Mouse (Mus musculus) gastrocnemius, postnatal 25 days (tissue): ENCODE measurements around the gene Cdc42bpg. TPM values are rescaled to one million over a fixed set of nuclear protein-coding genes. Genes with fewer than 3 reads are reported as not detected.
A peak's percentile ranks its signal among the peaks of the same experiment; 100 is the strongest.

Source experiments
- DNase-seq: peaks from one replicate; pipeline ENCODE4 v3.0.0; 2022
- microRNA-seq, 2 experiments: library from miRNA; unstranded; fragments of <30 nt; microRNA quantifications; one replicate each; pipeline ENCODE4 v1.2.0; 2021; ENCODE audit warnings: borderline replicate concordance in 2 of 2
- total RNA-seq, 2 experiments: library from RNA; stranded (reverse); gene quantifications; 1 replicate in 1 of 2; 2 replicates in 1 of 2; pipeline ENCODE4 v1.2.3; 2021

The Cdc42bpg gene
- total RNA-seq, 2 experiments from 2014 or later: 4.0 to 5.1 TPM

- no peak for DNase-seq
Observed at GRCm38 (mm10) chr19:6349215-6349983, 43.1 kb downstream of the Cdc42bpg start.

GRCm38 (mm10) chr19:6351431-6352106 lies 45.3 kb downstream of the Cdc42bpg start:
- DNase-seq: no peak

- no peak for DNase-seq
Observed at GRCm38 (mm10) chr19:6352107-6352505, 45.9 kb downstream of the Cdc42bpg start.

GRCm38 (mm10) chr19:6354030-6354429 lies 47.8 kb downstream of the Cdc42bpg start:
- no peak for DNase-seq

- DNase-seq: no peak
Observed at GRCm38 (mm10) chr19:6361291-6361690, 55.0 kb downstream of the Cdc42bpg start.

GRCm38 (mm10) chr19:6363091-6363410 lies 56.8 kb downstream of the Cdc42bpg start:
- DNase-seq: no peak

GRCm38 (mm10) chr19:6363411-6364240 lies 57.4 kb downstream of the Cdc42bpg start, which contains the start of gene Sf1:
Gene Sf1, plus strand, starts transcription at chr19:6363690.
- peak; percentile 100 for DNase-seq

- DNase-seq: peak; percentile 90
Observed at GRCm38 (mm10) chr19:6364317-6364725, 58.1 kb downstream of the Cdc42bpg start.

GRCm38 (mm10) chr19:6364842-6365241 lies 58.6 kb downstream of the Cdc42bpg start:
- no peak for DNase-seq

- no peak for DNase-seq
Observed at GRCm38 (mm10) chr19:6370175-6370574, 63.9 kb downstream of the Cdc42bpg start.

GRCm38 (mm10) chr19:6372433-6372832 lies 66.2 kb downstream of the Cdc42bpg start:
- DNase-seq: no peak

- DNase-seq: no peak
Observed at GRCm38 (mm10) chr19:6373539-6374400, 67.5 kb downstream of the Cdc42bpg start.

GRCm38 (mm10) chr19:6374571-6374970 lies 68.3 kb downstream of the Cdc42bpg start:
- no peak for DNase-seq

Small RNA genes lying within 50 kb of the gene (microRNA-seq; reads per million reads assigned to microRNA genes)
- gene Mir192 (35.4 to 52.1 reads per million in 2 experiments), gene Mir194-2 (23.6 to 47.6 reads per million in 2 experiments), gene Mir6989 (0 reads per million in 2 experiments)

Other genes with a start within 250 kb of the Cdc42bpg start
- 10 to 100 TPM; 27.2 to 29.2 TPM for gene Mrpl49, start 248.7 kb upstream of the Cdc42bpg start, total RNA-seq
- gene Fau, start 248.6 kb upstream of the Cdc42bpg start, total RNA-seq: 100 to 1,000 TPM; 317 to 352 TPM
- 1 to 10 TPM; 6.8 to 7.7 TPM for gene Znhit2, start 245.3 kb upstream of the Cdc42bpg start, total RNA-seq
- 1 to 10 TPM; 4.2 to 6.9 TPM for gene Tm7sf2, start 238.1 kb upstream of the Cdc42bpg start, total RNA-seq
- gene Vps51, start 229.2 kb upstream of the Cdc42bpg start, total RNA-seq: 10 to 100 TPM; 18.0 to 19.1 TPM
- gene Tmem262, start 226.4 kb upstream of the Cdc42bpg start, total RNA-seq: not detected
- gene Gm28374, start 224.2 kb upstream of the Cdc42bpg start, total RNA-seq: not detected
- gene Zfpl1, start 221.5 kb upstream of the Cdc42bpg start, total RNA-seq: 10 to 100 TPM; 10.6 to 10.7 TPM
- under 1 TPM; 0.23 to 0.67 TPM for gene Cdca5, start 221.5 kb upstream of the Cdc42bpg start, total RNA-seq
- gene AC131692.1, start 212.0 kb upstream of the Cdc42bpg start, total RNA-seq: not detected
- not detected for gene Naaladl1, start 200.7 kb upstream of the Cdc42bpg start, total RNA-seq
- 10 to 100 TPM in 1 of 2 experiments, 1 to 10 TPM in 1; 8.8 to 10.3 TPM for gene Sac3d1, start 187.8 kb upstream of the Cdc42bpg start, total RNA-seq
- gene Snx15, start 178.2 kb upstream of the Cdc42bpg start, total RNA-seq: 10 to 100 TPM in 1 of 2 experiments, 1 to 10 TPM in 1; 8.7 to 12.4 TPM
- under 1 TPM; 0.19 to 0.72 TPM for gene Batf2, start 165.5 kb upstream of the Cdc42bpg start, total RNA-seq
- gene Arl2, start 164.9 kb upstream of the Cdc42bpg start, total RNA-seq: 10 to 100 TPM; 53.8 to 59.2 TPM
- not detected for gene Majin, start 122.1 kb upstream of the Cdc42bpg start, total RNA-seq
- not detected for gene Gpha2, start 80.1 kb upstream of the Cdc42bpg start, total RNA-seq
- 10 to 100 TPM; 28.8 to 32.5 TPM for gene Ppp2r5b, start 70.6 kb upstream of the Cdc42bpg start, total RNA-seq
- 10 to 100 TPM; 15.3 to 16.7 TPM for gene Atg2a, start 64.8 kb upstream of the Cdc42bpg start, total RNA-seq
- 10 to 100 TPM; 33.1 to 34.3 TPM for gene Ehd1, start 29.7 kb upstream of the Cdc42bpg start, total RNA-seq
- gene Men1, start 28.5 kb downstream of the Cdc42bpg start, total RNA-seq: 1 to 10 TPM; 5.0 to 7.0 TPM
- gene Map4k2, start 34.7 kb downstream of the Cdc42bpg start, total RNA-seq: 10 to 100 TPM in 1 of 2 experiments, 1 to 10 TPM in 1; 9.2 to 14.6 TPM
- 10 to 100 TPM; 65.5 to 75.2 TPM for gene Sf1, start 57.2 kb downstream of the Cdc42bpg start, total RNA-seq
- gene Pygm, start 77.9 kb downstream of the Cdc42bpg start, total RNA-seq: 1,000 to 10,000 TPM; 5,552 to 6,904 TPM
- gene Rasgrp2, start 92.9 kb downstream of the Cdc42bpg start, total RNA-seq: 10 to 100 TPM; 16.2 to 16.4 TPM
- gene Nrxn2, start 112.3 kb downstream of the Cdc42bpg start, total RNA-seq: 1 to 10 TPM in 1 of 2 experiments, under 1 TPM in 1; 0.91 to 1.4 TPM
- gene Slc22a12, start 236.6 kb downstream of the Cdc42bpg start, total RNA-seq: not detected